Mouse (Mus musculus) naive thymus-derived CD4-positive, alpha-beta T cell, adult 2 months (primary cell): ENCODE measurements around the gene Adam33.
"Not testable (repeated sequence)": the region's sequence is repeated elsewhere in the genome, so short reads cannot be mapped to it uniquely, and the experiment has no call there.

Experiments used
- DNase-seq: peaks from one replicate; pipeline ENCODE4 v3.0.0-alpha.2; 2011; ENCODE audit warnings: low read depth

Adam33 gene

DNA sequence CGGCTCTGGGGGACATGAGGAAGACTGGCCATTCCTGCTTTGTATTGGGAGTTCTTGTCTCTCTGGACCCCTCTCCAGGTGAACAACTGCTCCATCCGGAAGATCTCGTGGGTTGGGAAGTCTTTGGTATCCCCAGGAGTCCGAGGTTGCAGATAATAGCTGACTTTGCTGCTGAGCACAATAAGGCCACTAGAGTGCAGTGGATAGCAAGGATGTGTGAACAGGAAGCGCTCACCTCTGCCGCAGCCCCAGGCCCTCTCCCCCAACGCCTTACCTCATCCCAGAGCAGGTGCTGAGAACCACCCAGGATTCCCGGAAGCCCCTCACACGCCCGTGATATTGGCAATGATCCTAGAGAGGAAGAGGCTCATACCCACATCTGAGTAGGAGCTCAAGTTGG lies 7.4 kb downstream of the Adam33 start:
- DNase-seq: peak; percentile 17

GRCm38 (mm10) chr2:131055631-131056030 lies 8.0 kb downstream of the Adam33 start:
- peak; percentile 42 for DNase-seq

DNA sequence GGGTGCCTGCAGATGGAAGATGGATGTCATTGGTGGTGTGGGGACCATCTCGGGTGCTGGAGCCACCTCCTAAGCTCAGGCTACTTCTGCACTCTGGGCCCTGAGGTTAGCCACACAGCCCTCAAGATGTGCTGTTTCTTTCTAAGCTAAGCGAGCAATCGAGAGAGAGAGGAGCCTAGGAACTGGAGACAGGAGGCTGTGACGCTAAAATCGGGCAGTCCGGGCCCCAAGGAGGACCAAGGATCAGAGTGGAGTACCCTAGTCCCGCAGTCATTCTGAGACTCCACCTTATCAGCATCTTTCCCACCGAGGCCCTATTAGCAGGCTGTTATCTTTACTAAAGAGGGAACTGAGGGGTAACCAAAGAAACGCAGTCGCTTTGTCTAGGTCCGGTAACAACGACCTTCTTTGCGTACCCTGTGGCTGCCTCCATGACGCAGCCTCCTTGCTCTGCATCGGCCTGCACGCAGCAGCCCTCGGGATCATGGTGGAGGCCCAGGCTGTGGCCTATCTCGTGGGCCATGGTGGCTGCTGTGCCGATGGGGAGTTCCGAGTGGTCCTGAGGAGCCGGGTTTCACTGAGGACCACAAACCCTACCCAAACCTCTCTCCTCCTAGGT lies 8.9 kb downstream of the Adam33 start:
- no peak for DNase-seq

- no peak for DNase-seq
Observed at GRCm38 (mm10) chr2:131053851-131054645, 9.6 kb downstream of the Adam33 start.

DNA sequence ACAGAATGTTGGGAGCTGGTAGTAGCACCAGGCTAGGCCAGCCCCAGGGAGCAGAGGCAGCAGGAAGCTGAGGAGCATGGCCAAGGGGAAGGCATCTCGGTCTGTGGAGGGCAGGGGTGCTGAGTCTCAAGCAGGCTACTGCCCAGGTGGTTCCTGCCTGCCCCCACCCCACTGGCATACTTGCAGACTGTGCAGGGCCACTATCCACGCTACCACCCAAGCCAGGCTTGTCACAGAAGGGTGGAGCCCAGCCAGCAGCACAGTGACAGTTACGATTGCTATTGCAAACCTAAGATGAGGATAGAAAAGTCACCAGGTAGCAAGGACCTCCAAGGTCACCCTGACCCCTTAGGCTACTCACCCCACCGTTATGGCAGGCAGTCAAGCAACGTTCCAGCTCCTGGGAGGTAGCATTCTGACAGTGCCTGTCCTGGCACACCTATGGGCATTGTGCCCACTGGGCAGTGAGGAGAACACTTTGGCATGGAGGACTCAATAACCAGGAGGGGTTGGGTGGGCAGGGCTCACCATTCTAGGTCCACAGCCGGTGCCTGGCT lies 10.7 kb downstream of the Adam33 start:
- DNase-seq: no peak

DNA sequence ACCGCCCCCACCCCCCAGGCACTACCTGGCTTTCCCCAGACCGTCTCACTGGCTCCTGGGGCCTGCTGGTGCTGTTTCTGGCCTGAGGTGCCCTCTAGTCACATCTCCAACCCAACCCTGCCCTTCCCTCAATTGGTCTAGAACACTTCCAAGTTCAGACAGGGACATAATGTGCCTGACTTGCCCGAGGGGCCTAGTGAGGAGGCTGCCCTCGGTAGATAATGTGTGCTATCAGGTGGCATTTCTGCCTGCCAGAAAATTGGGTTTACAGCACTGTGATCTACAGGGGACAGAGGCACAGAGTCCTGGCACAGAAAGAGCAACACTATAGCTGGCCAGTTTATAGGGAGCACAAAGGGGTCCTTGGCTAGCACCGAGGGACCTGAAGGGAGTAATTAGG lies 11.6 kb downstream of the Adam33 start:
- no peak for DNase-seq

- DNase-seq: no peak
Observed at GRCm38 (mm10) chr2:131046025-131046424, 17.6 kb downstream of the Adam33 start.

- no peak for DNase-seq
Observed at GRCm38 (mm10) chr2:131044989-131045720, 18.5 kb downstream of the Adam33 start.

DNA sequence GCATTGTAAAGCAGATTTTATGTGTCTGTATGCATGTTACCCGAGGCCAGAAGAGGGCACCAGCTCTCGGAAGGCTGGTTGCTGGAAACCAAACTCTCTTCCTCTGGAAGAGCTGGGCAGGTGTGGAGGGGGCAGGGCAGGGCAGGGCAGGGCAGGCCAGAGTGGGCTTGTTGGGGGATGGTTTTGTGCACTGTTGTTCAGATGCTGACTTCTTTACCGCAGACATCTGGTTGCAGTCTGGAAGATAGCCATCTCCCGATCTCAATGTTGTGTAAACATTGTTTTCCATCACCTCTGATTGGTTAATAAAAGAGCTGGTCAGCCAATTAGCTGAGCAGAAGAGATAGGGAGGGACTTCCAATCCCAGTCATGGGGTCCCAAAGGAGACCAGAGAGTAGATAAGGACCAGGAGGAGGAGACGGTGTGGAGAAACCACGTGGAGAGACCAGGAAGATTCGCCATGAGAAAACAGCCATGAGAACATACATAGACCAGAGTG lies 19.2 kb downstream of the Adam33 start:
- no peak for DNase-seq

DNA sequence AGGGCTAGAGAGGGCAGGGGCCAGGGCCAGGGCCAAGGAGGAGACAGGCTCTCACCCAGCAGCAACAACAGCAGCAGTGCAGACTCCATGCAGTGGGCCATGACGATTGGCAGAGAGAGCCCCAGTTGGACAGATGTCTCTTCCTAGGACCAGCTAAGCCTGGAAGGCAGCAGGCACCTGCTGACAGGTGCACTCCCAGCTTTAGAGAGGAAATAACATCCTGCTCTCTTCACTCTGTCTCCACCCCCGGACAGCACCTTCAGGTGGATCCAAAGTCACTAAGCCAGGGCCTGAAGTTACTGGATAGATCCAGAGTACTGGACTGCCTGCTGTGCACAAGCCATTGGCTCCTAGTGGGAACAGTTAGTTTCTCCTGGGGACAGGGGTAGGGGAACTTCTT lies 20.6 kb downstream of the Adam33 start, which contains the start of gene Gfra4:
TSS of gene Gfra4 (minus strand) at position 101 of the 400 bp plus-strand sequence.
- no peak for DNase-seq

GRCm38 (mm10) chr2:131040854-131041825 lies 22.5 kb downstream of the Adam33 start:
- DNase-seq: no peak

DNA sequence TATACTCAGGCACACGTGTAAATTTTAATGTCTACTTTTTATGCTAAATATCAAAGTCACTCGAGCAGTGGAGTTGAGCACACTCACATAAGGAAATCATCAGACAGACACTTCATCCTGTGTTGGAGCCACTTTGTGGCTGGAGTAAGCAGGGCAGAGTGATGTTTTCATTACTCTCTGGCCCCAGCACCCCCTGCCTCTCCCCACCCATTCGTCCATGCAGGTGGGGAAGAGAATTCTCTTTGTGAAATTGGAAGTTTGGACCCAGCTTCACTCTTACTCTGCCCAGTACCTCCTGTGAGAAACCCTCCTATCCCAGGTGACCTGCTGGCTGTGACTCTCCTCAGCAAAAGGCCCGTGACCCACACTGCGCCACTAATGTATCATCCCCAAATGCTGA lies 24.9 kb downstream of the Adam33 start:
- DNase-seq: no peak

DNA sequence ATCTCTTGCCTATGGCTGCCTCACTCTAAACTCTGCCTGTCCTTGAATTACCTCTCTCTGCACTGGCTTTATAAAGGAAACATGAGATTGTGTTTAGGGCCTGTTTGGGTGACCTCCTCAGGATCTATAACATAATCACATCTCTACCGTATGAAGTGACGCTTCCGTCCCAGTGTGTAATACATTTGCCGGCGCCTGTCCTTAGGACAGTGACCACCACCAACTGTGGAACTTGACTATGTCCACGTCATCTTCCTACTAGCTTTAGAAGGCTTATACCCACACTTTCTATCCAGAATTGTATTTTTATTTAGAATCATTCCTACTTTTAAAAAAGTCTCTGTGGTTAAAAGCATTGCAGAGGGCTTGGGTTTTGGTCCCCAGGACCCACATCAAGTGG lies 25.4 kb downstream of the Adam33 start:
- DNase-seq: no peak

- DNase-seq: no peak
Observed at GRCm38 (mm10) chr2:131037226-131037990, 26.2 kb downstream of the Adam33 start.

GRCm38 (mm10) chr2:131036757-131037156 lies 26.9 kb downstream of the Adam33 start:
- no peak for DNase-seq

- DNase-seq: no peak
Observed at GRCm38 (mm10) chr2:131036343-131036742, 27.3 kb downstream of the Adam33 start.

GRCm38 (mm10) chr2:131031406-131031805 lies 32.2 kb downstream of the Adam33 start:
- DNase-seq: not testable (repeated sequence)

DNA sequence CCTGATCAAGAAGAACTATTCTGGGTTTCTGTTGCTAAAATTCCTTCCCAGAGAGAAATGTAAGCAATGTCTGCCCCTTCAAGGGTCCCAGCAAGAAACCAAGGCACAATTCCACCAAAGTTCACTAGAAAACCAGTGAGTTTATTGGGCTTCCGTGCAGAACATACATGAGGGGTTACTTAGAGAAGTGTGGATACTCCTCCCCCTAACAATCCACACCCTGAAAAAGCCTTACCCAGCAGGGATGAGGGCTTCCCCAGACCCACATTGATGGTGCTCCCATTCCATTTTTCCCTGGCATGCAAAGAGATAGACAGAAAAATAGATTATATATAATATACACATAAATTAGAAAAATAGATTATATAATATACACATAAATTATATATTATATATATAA lies 32.6 kb downstream of the Adam33 start:
- DNase-seq: no peak

- no peak for DNase-seq
Observed at GRCm38 (mm10) chr2:131030561-131030960, 33.1 kb downstream of the Adam33 start.
